Mouse (Mus musculus) NIH3T3 (cell line): ENCODE measurements around the gene Prkar1b.

Experiments
- DNase-seq: peaks from one replicate; pipeline ENCODE4 v3.0.0-alpha.2; 2012; ENCODE audit warnings: low read depth

Prkar1b gene

DNA sequence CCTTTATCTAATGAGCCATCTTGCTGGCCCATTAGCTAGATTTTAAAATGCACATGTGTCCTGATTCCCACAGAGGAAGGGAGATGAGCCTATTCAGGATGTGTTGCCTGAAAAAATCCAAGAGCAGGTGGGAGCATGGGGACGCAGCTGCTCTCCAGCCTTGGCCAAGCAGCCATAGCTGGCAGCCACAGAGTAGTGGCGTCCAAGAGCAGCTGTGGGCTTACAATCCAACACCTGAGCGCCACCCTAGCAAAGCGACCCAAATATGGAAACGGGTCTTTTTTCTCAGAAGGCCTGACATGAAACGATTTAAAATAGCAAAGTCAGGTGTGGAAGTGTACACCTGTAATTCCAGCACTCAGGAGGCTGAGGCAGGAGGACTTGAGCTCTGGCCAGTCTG is 145.2 kb downstream of the Prkar1b start:
- no peak for DNase-seq

DNA sequence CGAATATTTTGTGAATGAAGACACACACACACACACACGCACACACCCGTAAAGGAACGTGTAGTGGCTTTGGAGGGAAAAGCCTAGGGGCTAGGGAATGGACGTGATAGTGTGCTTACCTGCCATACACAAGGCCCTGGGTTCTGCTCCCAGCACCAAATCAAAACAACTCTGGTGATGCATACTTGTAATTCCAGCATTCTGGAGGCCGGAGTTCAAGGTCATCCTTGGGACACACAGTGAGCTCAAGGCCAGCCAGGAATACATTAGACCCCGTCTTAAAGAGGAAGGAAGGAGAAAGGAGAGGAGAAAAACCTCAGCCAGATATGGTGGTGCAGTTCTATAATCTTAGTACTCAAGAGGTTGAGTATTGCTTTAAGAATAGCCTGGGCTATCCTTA is 150.1 kb downstream of the Prkar1b start:
- no peak for DNase-seq

DNA sequence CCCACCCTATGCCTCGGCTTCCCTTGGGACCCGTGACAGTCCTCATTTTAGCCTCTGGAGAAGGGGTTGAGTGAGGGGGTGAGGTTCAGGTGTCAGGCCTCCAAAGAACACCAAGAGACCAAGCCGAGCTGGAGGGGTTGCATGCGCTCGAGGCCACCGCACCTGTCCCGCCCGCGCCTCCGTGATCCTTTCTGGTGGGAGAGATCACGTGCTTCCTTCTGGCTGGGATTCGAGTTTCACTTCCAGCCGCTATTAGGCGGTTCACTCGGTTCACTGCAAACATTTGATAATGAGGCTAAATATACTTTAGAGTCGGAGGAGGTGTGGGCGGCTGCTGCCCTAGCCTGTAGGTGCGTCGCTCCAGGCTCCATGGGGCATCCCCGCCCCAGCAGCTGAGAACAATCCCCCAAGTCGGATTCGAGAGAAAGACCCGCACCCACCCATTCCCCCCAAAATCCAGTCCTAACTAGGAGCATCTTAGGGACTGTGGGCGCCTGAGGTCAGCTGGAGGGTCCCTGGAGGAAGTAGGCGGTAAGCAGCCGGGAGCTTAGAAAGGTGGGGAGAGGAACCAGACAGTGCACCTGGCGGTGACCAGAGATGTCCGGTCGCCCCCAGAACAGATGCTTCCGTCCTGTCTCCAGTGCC is 151.7 kb downstream of the Prkar1b start:
- no peak for DNase-seq

DNA sequence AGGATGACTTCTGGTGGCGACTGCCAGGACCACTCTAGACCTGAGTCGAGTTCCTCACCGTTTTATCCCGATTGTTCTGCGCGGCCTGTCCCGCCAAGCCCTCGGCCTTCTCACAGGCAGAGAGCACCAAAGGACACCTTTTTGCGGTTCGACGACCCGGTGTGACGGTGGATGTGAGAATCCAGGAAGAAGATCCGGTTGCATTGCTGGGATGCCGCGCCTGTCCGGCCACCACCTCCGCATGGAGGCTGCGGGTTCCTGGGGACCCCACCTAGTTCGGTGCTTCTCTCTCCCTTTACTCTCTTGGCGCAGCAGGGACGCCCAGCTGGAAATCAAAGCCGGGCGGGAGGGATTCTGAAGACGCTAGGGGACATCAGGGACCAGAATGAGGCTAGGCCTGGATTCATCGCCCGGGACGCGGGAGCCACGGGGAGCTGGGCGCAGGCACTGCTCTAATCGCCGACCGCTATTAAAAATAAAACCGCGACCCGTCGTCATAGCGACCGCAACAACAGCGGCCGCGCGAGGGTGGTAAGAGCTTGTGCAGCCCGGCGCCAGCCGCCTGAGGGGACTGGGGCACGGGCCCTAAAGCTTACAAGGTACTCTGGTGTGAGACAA is 152.5 kb downstream of the Prkar1b start, which contains the start of gene Pdgfa:
Gene Pdgfa (minus strand): TSS at position 200 of the 618 bp plus-strand sequence.
- no peak for DNase-seq

DNA sequence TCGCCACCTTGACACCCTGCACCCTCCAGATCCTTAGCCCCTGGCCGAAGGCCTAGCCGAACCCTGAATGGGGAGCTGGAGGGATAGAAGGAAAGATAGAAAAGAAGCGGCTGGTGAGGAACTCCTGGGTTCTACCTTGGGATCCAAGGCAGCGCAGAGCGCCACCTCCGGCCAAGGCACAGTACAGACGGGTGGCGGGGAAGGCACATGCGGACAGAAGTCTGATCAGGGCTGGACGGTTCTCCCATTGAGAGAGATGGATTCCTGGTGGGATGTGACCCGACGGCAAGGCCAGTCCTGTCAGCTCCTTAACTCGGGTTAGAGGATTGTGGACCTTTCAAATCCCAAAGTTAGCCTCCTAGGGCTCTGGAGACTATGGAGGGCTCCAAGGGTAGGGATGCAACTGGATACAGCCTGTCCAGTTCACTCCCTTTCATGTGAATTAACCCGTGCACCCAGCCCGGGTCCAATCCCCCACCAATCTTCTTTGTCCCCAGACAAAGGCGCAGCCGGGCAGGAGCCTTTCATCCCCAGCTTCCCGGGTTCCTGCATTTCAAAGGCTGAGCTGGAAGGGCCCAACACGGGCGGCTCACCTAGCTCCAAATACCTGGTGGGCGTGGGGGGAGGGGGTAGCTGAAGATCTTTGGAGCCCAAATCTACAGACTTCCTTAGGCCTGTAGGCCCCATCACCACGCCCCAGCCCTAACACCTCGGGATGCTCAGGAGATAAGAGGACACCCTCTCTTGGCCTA is 153.3 kb downstream of the Prkar1b start:
- no peak for DNase-seq

DNA sequence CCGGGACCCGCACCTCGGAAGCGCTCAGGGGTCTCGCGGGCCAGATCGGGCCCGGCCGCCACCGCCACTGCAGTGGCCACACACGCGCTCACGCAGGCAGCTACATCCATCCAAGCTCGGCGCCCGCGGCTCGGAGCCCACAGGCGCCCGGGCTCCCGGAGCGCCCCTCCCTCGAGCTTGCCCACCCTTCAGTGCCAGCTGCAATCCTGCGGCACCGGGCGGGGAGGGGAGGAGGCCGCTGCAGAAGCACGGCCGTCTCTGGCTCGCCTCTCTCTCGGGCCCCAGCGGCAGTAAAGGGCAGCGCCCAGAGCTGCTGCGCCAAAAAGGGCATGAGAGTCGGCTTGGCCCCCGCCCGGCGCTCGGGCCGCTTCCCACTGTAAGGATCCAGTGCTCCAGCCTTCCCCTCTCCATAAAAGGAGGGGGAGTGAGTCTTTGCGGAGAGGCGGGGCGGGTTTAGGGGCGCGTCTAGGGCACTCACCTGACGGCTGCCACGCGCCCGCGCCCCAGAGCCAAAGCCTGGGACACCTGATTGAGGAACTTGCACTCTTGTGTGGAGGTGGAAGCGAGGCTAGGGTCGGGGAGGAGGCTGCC is 154.0 kb downstream of the Prkar1b start:
- peak; percentile 87 for DNase-seq

DNA sequence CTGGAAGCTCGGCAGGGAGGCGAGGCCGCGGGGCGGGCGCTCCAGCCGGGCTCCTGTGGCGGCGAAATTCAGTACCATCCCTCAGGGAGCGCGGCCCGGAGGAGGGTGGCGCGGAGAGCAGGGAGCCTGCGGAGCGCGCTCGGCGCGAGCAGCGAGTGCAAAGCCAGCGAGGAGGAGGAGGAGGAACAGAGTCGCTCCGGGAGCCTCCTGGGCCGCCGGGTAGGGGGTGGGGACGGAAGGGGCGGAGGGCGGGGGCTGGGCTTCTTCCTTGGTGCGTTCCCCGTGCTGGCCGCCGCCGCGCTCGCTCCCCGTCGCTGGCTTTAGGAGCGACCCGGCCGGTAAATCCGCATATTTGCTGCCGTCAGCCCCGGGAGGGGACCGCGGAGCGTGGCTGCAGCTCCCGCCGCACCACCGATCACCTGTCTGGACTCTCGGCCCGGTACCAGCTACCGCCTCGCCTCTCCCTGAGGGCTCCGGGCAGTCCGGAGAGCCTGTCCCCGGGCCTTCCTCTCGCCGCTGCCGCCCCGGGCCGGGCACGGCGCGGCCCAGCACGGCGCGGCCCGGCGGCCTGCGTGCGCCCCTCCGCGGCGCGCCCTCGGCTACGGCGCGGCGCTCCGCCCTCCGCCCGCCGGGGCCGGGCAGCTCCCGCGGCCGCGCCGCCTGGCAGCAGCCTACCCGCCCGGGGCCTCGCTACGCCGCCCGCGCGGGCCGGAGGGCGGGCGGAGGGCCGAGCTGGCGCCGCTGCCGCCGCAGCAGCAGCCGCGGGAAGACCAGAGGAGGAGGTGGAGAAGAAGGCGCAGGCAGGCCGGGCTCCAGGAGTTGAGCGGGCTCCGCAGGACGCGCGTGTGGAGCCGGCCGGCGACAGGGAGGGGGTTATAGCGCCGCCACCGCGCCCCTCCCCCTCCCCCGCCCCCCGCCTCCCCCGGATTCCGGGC is 154.7 kb downstream of the Prkar1b start:
- DNase-seq = peak; percentile 83

DNA sequence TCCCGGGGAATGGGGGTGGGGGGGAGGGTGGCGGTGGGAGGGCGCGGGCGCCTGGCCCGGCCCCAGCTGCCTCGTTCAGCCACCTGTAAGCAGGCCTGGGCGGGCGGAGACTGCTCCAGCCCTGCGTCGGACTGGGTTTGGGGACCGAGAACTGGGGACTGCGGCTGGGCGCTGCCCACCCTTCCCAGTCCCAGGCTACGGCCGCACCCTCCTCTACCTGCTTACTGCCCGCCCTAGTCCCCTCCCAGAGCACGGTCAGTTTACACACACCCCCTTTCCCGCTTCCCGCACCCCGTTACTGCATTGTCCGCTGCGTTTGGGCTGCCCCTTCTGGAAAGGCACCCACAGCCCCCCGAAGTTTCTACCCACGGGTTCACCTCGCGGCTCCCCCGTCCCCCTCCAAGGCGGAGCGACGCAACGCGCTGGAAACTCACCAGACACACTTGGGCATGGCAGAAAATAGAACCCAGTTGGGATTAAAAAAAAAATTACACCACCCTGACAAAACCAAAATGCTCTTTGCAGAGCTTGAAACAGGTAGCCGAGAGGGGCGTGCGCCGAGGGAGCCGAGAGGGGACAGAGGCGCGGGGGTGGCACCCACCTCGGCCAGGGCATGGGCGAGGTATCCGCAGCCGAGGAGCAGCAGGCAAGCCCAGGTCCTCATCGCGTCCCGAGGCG is 155.6 kb downstream of the Prkar1b start:
- DNase-seq = peak; percentile 41

DNA sequence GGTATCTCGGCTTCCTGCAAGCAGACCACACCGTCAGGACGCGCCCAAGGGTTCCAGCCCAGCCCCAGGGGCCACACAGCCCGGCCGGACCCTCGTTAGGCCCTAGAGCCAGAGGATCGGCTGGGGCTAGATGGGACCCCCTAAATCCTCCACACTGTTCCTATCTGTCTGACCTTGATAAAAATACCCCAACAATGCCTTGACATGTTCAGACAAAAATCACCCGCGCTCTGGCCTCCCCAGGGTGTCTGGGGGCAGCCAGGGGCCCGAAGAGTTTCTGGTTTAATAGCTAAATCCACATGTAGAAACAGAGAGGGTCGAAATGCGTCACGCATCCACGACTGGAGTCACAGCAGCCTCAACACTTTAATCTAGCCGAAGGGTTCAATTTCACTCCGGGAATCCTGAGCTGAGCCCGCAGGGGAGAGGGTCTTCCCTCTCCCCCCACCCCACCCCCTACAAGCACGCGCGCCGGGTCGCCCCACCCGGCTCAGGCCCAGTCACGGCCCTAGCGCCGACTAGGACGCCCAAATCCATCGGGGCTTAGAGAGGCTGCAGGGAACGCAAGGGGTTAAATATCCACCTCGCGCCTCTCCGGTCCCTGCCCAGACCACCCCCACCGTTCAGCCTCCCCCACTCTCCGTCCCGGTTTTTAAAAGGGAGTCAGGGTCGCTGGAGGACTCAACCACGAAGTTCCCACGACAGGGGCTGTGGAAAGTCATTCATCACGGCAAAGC is 156.3 kb downstream of the Prkar1b start:
- no peak for DNase-seq

DNA sequence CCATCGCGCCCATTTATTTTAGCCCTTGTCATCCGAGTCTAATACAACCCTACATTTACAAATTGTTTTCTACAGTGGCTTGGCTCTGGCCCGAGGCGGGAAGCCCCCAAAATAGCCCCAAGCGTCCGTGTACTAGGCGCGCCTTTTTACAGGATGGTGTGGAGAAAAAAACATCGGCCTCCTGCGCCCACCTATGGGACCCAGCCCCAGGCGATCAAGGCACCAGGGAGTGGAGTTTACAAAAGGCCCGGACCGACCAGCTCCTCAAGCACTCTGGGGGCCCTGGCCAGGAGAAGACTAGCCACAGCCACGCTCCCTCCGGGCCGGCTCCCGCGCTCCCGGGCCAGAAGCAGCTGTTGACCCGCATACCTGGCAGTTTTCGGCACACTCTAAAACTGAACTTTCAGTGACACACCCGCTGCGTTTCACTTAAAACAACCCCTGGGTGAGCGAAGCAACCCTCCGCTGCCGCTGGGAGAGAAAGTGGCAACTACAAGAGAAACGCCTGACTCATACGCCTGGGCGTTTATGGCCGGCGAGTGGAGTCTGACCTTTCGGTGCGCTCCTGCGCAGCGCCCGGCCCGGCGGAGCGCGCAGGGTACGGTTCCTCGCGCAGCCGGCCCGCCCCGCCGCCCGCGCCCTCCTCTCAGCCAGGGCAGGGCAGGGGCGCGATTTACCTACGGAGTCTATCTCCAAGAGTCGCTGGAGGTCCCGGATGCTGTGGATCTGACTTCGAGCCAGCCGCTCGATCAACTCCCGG is 157.0 kb downstream of the Prkar1b start:
- peak; percentile 81 for DNase-seq

DNA sequence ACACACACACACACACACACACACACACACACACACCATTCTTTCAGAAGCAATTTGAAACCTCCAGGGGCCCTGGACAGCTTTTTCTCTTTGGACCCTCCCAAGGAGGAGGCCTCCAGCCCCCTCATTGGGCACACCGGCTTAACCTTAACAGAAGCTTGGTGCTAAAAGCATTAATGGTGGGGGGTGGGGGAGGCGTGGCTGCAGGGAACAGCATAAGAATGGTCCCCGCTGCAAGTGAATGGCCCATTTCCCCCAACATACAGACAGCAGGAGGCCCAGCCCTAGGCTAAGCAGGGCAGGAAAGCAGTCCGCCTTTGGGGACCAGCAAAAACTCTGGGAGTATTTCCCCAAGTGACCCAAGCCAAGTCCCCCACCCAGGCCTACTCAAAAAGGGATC is 158.1 kb downstream of the Prkar1b start:
- DNase-seq = no peak

DNA sequence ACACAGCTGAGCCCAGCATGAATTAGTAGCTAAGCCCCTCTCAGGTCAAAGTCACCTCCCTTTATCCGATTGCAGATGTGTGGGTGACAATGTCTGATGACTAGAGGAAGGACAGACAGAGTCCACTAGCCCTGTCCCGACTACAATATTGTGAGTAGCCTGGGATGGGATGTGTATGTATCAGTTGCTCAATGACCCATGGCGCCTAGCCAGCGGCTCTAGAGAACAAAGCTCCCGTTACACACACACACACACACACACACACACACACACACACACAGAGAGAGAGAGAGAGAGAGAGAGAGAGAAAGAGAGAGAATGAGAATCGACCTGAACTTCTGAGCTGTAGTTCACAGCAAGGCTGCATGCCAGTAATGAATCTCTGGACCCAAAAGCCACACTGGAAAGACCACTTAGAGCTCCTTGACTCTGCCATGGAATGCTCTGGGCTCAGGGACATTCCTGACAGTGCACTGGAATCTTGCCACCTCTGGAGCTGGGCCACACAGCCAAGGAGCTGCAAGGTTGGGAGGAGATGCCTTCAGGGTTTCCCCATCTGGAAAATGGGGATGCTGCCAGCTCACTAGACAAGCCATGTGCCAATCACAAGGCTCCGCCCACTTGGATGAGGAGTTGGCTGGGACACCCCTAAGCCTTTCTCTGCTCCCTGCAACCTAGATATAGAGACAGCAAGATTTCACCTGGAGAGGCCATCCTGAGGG is 159.0 kb downstream of the Prkar1b start:
- peak; percentile 87 for DNase-seq

DNA sequence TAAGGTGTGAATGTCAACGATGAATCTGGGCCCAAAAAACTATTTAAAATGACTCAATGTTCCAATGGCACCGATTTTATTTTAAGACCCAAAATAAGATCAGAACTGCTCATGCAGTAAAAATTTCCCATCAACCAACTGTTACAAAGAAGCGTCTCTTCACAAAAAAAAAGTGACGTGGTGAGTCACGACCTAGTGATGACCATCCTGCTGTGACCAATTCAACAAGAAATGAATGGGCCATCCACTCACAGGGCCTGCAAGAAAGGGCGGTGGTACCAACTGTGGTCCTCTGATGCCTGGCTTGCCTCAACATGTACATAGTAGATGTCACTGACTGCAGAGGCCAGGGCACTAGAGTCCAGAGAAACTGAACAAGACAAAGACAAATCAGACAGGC is 160.2 kb downstream of the Prkar1b start:
- DNase-seq = peak; percentile 53

DNA sequence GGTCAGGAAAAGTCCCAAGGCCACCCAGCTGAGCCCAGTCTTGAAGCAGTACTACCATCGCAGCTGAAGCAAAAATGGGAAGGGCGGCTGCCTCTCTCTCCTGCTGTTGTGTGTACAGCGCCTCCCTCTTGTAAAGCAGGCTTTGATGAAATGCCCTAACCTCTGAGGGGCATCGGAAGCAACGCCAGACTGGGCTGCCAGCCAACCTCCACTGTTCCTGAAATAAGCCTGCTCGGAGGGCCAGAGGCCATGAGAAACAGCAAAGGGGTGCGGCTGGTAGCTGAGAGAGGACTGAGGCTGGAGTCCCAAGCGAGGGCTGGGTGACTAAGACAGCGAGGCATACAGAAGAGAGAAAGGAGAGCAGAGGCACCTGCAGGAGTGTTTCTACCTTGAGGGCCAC is 161.0 kb downstream of the Prkar1b start:
- peak; percentile 57 for DNase-seq

DNA sequence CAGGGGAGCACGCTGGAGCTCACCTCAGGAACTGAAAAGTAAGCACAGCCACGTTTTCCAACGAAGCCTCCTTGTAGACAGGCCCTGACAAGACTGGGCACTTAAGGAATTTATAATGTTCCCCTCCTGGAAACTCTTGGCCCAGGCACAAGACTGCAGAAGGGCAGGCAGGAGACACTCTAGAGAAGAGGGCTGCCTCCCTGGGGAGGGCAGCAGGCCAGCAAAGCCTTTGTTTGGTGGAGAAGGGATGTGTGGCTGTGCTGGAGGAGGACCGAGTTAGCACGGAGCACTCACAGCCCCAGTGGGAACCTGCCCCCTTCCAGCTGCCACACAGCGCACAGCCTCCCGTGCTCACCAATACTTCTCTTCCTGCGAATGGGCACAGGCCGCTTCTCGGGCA is 161.8 kb downstream of the Prkar1b start:
- peak; percentile 16 for DNase-seq

DNA sequence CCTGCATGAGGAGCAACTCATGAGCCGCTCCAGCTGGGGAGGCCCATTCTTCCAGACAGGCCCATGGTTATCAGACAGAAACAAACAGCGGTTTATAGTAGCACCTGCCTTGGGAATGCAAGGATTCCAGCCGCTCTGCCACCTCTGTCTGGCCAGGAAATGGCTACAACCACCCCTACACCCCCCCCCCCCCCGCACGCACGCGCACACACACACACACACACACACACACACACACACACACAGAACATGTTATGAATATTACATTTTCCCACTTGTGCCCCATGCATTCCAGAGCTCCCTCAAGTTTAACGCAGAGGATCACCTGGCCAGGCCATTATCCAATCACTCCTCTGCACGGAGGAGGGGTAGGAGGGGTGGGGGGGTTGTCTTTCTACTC is 167.9 kb downstream of the Prkar1b start:
- no peak for DNase-seq

DNA sequence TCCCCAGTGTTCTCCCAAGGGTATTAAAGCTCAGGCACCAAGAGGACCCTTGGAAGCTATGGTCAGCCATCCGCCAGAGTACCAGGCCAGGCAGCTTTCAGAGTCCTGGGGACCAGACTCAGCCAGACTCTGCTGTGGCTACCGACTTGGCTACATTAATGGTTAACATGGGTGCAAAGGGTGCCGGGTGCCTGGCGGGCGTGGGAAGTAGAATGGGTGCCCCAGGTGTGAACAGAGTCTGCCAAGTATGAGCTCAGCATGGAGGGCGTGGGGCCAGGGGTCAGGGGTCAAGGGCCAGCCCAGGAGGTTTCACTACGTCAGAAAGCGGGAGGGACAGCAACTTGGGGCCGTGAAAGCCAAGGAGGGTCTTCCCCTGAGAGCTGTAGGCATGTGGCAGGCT is 169.2 kb downstream of the Prkar1b start:
- no peak for DNase-seq

DNA sequence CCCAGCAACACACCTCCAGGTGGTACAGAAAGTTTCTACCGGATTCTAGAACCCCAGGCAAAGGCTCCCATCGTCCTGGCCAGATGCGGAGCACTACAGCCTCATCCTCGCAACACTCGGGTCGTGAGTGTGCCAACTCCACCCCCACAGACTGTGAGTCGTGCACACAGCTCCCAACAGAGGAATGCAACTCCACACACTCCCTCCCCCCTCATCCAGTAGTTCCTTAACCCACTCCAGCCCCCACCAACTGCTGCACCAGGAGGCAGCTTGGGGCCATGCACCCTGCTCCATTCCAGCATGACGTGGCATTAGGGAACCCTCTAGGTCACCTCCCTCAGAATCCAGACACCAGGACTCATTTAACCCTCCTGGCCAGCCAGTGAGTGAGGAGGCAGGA is 170.0 kb downstream of the Prkar1b start:
- peak; percentile 73 for DNase-seq

DNA sequence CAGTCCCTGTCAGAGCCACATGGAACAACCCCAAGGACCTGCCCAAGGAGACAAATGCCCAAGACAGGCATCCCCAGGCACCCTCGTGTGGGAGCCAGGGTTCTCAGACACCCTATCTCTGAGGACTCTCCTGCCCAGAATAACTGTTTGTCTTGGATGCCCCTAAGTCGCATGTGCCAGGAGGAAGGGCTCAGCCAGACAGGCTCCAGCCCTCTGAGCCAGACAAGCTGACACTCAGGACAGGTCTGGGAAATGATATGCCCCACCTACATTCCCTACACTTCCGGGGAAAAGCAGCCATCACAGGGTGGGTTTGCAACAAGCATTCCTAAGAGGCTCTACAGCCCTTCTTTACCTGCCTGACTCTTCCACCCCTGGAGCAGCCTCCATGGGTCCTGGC is 172.0 kb downstream of the Prkar1b start:
- DNase-seq = no peak
